Mouse (Mus musculus): Measurements from ENCODE around the gene Ttc22.
A peak's percentile ranks its signal among the peaks of the same experiment; 100 is the strongest.

Gene Ttc22

DNA sequence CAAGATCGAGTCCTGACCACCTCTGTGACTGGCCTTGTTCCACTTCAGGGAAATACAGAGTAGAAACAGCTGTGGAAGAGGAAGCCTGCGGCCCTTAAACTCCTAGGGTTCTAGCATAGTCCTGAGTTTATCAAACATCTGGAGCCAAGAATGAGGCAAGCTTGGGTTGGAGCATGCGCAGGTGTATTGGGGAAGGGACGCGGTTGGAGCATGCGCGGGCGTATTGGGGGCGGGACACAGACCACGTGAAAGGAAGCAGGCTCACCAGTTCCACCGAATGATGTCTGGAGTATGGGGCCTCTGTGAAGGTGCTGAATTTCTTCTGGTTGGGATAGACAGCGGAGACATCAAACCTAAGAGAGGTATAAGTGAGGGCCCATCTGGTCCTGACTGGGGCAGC, 6.6 kb upstream of the Ttc22 start:
- DNase-seq (ENCODE audit: low read depth): no peak

DNA sequence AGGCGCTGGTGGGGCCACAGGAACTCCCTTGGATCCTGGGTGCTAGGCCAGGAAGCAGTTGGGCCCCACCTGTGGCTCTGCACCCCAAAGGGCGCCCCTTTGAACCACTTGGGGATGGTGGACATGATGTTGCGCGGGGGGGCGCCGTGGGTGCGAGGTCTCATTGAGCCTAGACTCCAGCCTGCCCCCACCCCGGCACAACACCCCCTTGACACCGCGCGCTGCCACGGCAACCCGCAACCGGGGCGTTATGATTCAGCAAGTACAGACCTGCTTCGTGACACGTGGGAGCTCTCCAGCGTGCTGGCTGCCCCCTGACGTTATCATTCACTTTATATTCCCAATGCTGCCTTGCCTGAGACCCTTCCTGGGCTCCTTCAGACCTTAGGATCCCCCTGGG, 5.2 kb upstream of the Ttc22 start, which contains the start of gene Lexm:
TSS of gene Lexm (minus strand) at position 186 of the 400 bp plus-strand sequence.
- DNase-seq (ENCODE audit: low read depth): no peak

DNA sequence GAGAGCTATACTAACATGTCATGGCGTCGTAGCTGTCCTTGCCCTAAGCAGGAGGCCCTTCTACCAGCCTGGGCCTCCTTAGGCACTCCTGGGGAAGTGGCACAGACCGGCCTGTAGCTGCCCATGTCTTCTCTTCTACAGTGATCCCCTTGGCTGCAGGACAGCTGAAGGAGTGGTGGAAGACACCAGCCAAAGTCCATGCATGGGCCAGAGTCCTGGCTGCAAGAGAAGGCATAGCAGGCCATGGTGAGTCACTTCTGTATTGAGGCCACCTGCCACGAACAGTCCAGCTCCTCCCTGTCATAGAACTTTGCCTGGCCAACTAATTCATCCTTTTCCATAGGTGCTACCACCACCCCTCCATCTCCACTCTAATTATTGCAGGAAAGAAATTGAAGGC, 3.3 kb upstream of the Ttc22 start:
- no peak for DNase-seq (ENCODE audit: low read depth)

DNA sequence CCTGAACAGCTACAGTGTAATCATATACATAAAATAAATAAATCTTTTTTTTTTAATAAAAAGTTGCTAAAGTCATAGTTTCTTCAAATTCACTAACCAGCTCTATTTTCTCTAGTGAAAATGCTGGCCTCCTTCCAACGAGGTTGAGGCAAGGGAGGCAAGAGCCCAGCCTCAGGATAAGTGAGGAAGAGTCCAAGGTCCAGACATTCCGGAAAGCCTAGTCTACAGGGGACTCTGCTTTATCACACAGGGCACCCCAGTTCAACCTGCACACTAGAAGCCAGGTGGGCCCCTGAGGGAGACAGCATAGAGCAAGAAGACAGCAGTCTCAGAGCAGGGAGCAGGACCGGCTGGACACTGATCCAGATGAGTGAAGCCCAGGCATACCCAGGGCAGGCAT, 804 bp upstream of the Ttc22 start:
- DNase-seq (ENCODE audit: low read depth): no peak

DNA sequence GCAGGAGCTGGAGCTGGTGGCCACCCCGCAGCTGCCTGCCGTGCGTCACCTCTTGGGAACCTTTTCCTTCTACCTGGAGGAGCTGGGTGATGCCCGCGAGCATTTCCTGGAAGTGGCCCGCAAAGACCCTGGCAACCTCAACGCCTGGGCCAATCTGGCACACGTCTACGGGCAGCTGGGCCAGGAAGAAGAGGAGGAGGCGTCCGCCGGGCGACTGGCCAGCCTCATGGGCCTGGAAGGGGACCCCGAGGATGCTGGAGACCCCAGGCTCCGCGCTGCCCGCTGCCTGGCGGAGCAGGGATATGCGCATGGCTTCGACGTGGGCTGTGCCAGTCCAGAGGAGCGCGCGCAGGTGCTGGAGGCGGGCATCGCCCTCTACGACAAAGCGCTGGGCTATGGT, 480 bp downstream of the Ttc22 start:
- DNase-seq (ENCODE audit: low read depth): no peak

DNA sequence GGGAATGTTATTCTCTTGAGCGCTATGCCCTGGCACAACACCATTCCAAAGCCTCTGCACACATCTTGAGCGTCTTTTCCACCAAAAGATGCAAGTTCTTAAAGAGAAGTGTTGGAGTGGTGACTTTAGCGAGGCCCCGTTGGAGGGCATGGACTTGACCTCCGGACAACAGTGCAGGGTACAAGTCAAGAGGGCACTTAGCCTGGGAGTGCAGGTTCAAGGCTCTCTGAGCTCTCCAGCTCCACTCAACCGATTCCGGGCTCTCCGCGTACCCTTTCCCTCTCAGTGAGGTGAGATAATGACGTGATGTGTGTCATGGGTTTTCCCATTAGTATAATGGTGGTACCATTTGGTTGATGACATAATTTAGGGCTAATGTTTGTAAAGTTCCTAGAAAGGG, 2.0 kb downstream of the Ttc22 start:
- no peak for DNase-seq (ENCODE audit: low read depth)

DNA sequence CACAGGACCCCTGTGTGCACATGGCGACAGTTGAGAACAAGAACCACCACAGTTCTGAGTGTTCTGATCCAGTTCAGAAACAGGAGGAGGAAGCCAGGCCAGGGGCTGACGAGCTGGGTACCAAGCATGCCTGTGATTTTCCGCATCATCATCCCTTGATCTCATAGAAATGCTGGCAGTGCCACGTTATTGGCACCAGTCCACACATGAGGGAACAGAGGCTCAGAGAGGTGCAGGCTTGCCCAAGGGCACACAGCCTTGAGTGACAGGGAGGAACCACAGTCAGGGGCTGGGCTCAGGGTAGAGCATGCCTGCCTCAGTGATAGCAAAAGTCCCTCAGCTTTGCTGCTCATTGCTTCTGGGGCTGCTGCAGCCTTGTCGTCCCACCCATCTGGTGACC, 5.6 kb downstream of the Ttc22 start:
- DNase-seq (ENCODE audit: low read depth): no peak

DNA sequence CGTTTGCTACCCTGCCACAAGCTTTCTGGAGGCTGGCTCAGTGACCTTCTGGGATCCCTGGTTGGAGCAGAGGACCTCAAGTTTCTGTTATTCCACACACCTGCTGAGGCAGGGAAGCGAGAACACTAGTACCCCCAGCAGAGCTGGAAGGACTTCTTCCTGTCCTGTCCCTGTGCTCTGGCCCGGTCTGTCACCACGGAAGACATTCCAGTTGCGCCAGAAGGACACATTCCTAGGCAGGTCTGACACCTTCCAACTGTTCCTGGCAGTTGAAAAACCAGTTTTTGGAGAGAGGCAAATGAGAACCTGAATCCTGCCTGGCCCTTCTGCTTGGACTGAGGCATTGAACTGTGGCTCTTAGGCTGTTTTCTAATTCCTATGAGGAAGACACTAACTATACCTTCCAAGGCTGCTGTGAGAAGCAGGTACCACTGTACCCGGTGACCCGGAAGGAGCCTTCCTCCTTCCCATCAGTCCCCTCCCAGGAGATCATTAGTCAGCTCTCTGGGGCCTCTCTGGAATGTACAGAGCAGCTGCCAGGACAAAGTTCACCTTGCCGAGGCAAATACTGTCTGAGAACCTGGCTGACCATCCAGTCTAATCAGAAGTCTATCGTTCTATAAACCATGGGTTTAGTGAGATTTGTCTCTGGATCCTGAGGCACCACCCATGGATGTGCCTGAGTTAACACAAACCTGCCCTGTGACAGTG, 6.6 kb downstream of the Ttc22 start:
- DNase-seq (ENCODE audit: low read depth): no peak

DNA sequence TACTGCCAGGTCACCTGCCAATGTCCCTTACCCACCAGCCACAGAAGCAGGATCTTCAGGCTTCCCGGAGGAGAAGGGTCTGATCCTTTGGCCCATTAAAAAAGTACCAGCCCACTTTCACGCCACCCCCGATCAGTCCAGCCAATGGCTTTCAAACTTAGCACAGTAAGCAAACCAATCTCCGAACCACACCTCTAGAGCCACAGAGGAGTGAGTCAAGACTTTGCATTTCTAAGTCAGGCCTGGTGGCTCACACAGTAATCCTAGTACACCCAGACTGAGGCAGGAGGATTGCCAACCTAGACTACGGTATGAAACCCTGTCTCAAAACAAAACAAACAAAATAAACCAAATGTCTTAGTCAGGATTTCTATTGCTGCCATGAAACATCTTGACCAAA, 7.1 kb downstream of the Ttc22 start:
- DNase-seq (ENCODE audit: low read depth): no peak

DNA sequence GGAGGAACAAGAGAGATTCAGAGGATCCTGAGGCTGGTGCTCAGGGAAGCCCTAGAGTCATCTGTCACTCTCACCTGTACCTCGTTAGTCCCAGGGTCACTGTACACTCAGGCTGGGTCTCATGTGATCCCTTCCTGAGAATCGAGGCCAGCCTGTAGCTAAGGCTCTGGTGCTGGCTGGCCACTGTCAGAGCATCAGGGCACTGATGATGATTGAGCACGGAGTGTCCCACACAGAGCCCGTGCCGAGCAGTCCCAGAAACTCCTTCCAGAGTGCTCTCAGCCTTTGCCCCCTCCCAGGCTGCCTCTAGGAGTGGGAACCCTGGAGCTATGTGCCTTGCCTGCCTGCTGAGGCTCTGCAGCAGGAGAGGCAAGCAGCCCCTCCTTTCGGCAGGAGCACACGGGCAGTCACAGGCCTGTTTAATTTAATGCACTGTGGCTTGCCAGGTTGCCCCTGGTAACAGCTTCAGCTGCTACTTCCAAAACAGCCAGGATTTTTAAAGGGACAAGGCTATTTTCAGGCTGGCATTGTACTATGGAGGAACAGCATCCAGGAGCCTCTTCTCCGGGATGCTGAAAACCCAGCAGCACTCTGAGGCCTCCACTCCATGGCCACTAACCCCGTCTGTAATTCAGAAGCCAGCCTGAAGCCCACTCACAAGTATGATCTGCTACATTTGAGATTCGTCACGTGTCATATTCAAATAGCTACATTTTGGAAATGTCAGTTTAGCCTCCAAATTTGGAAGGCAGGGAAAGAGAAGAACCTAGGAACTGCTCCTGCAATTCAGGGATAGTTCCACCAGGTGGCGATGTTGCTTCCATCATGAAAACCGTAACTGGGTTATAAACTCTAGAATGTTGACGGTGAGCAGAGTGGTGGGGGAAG, 8.3 kb downstream of the Ttc22 start:
- peak; percentile 41 for DNase-seq (ENCODE audit: low read depth)

DNA sequence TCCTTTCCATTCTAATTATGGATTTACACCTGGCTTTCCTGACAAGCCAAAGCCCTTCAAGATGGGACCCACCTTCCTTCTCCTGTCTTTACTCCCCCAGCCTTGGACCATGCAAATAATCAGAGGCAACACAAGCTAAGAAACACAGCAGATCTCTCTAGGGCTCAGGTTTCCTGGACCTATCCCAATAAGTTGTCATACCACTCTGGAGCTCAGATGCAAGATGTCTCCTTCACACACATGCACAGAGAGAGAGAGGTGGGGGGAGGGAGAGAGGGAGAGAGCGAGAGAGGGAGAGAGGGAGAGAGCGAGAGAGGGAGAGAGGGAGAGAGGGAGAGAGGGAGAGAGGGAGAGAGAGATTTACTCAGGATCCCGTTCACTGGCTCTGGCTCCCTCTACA, 10.1 kb downstream of the Ttc22 start:
- DNase-seq (ENCODE audit: low read depth): no peak

DNA sequence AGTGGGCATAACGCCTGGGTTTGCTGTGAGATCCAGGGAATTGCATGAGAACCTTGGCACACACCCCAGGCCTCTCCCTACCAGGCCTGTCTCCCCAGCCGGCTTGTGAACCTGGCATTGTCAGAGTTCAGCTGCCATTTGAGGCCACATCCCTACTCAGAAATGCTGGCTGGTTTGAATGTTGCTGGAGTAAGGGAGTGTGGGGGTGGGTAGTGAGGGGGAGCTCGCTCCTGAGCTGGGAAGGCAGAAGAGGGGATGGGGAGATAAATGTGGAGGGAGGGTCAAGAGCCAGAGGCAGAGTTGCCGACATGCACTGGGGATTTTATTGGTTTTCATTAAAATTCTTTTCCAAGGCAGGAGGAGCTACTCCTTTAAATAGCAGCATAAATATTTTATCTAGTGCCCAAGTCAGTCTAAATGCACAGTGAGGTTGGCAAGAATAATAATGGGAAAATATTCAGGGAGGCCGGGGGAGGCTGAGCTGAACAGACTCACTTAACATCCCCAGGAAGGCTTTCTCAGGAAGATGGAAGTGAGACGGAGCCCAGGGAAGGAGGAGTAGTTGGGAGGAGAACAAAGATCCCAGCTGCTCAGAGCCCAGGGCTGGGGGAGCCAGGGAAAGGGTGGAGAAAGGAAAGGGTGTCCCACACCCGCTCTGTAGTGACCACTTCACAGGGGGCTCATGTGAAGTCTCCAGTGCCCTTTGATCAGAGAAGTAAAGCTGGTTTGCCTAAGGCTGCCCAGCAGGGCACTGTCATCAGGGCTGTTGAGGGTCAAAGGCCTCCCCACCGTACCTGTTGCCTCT, 11.3 kb downstream of the Ttc22 start:
- no peak for DNase-seq (ENCODE audit: low read depth)

DNA sequence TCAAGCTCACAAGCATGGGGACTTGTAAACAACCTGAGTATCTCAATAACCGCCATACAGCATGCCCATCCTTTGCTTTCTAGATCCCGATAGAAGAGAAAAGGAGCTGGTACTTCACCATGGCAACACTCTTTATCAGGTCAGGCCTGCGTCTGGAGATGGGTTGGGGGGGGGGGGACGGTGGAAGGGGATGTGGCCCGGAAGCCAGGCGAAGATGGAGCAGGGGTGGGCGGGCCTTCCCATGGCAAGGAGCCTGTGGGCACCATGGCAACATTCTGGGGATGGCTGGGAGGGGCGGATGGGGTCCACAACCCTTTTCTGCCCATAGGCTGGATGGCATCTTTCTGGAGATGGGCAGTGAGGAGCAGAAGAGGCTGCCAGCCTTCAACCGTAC, 11.9 kb downstream of the Ttc22 start:
- no peak for DNase-seq (ENCODE audit: low read depth)

DNA sequence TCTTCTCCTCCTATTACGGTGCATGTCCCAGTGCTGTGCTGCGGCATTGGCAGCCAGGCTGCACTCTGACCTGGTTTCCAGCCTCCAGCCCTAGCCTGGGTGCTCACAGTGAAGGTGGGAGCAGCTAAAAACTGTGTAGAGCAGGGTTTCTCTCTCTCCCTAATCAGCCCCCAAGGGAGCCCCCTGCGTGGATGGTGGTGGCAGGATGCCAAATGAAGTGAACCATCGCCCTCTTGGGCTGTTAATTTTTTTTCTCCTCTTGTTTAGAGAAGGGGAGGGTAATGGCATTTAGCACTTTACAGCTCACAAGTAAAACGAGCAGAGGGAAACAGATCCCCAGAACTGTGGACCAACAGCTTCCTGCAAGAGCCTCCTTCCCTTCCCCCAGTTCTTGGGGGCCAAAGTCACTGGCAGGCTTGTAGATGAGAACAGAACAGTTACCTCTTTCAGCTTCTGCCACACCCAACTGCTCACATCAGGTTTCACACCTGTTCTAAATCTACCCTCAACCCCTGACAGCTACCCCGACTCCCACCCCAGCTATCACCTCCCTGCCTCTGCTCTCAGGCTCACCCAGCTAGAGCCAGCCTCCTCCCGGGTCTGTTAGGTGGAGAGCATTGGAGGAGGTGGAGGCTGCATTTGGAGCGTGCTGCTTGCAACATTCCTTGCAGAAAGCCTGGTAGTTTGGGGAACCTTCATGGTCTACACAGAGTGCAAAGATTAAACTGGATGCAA, 21.4 kb downstream of the Ttc22 start:
- no peak for DNase-seq (ENCODE audit: low read depth)

DNA sequence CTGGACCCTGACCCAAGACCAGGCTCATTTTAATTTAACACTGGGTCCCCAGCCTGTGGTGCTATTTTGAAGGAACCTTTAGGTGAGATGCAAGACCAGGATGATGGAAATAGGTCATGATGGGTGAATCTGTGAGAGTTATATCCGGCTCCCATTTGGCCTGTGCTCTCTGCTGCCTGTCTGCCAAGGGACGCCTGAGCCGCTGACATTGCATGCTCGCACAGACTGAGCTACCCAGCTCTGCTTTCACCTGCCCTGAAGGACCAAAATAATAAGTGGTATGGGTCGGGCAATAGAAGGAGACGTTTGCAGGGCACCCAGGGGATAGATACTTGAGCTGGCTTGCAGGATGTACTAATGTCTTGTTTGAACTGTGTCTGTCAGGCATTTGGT, 22.0 kb downstream of the Ttc22 start:
- no peak for DNase-seq (ENCODE audit: low read depth)

DNA sequence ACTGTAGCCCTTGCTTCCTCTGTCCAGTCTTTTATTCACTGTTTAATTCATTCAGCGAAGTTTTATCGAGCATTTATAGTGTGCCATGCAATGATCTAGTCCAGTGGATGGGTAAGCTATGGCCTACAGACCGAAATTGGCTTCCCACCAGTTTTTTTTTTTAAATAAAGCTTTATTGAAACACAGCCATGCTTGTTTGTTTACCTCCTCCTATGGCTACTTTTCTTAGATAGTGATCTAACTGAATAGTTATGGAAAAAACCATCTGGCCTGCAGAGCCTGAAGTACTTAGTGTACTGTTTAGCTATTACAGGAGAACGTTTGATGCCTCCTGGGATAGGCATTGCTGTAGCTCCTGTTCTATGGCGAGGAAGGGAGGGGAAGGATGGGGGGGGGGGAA, 23.6 kb downstream of the Ttc22 start:
- DNase-seq (ENCODE audit: low read depth): no peak

DNA sequence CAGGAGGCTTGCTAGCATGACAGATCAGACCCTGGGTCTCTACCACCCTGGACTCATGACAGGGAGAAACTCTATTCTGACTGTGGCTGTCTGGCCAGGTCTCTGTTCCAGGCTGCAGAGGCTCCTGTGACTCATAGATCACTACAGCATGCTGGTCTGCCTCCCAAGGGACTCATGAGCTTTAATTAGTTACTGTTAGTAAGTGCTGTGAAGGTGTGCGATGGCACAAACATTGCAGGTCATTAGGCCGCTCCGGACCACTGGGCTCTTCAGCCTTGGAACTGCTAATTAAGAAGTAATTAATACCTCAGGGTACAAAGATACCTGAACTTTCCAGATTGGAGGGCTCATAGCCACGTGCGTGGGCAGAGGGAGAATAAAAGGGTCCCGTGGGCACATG, 24.9 kb downstream of the Ttc22 start:
- no peak for DNase-seq (ENCODE audit: low read depth)

DNA sequence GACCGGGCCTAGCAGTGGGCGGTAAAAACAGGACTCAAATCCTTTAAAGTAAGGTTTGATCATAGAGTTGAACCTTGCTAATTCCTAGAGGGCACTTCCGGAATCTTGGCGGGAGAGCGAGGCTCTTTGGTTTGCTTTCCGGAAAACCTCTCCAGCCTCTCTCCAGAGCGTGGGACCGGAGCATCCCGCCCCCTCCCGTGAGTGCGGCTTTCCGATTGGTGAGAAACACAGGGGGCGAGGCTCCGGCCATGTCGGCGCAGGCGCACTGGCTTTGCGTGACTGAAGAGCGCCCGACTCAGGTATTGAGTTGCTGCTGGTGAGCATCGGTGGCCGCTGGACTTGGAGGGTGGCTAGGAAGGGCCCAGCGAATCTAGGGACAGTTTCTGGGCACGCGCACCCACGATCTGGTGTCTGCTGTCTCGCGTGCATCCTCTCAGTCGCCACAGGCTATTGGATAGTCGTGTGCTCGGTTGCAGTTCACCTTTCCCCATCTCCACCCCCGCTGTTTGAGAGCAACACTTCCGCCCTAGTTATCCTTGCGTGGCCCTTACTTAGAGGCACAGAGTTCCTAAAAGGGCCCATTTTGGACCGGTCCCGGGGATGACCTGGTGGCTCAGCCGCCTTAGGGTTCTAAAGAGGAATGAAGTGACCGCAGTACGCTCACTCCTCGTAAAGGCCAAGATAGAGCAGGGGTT, 28.7 kb downstream of the Ttc22 start, which contains the start of gene Pars2:
TSS of gene Pars2 (plus strand) at position 237 of the 695 bp plus-strand sequence.
- peak; percentile 93 for DNase-seq (ENCODE audit: low read depth)

DNA sequence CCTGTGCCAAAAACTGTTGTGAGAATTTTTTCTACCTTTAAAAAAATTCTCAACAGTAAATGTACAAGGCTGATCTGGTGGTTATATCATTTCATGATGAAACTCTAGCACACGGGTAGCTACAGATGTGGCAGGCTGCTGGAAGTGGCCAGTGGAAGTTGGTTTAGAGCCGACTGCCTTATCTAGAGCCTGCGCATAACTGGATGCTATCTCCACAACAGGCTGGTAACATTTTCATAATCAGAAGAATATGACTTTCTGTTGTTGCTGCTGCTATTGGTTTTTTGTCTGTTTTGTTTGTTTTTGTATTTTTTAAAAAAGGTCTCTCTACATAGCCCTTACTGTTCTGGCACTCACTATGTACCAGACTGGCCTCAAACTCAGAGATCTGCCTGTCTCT, 30.3 kb downstream of the Ttc22 start:
- DNase-seq (ENCODE audit: low read depth): no peak

DNA sequence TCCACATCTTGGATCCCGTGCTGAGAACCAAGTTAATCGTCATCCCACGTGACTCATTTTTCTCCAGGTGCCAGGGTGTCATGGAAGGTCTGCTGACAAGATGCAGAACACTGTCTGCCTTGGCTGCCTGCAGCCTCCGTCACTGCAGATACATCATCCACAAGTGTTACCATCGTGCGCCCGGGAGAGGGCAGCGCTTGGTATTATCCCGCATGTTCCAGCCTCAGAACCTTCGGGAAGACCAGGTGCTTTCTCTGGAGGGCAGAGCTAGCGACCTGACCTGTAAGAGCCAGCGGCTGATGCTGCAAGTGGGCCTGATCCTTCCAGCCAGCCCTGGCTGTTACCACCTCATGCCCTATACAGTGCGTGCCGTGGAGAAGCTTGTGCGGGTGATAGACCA, 30.8 kb downstream of the Ttc22 start:
- DNase-seq (ENCODE audit: low read depth): no peak

DNA sequence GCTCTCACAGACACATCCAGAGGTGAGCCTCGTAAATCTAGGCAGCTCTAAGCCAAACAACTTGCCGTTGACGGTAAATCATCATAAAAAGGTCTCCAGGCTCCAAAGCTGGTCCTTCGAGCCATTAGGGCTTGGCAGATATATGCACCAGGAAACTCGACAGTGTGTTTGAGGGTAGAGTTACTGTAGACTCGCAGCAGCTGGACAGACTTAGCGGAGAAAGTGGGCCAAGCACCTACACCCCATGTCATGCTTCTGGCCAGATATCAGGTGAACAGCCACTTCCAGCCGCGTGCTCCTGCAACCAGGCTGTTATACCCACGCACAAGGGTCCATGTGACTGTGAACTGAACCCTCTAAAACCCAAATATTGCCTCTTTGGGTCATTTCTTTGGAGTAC, 33.4 kb downstream of the Ttc22 start:
- DNase-seq (ENCODE audit: low read depth): no peak
